Mouse (Mus musculus) heart, adult 11 months (tissue): ENCODE data around the gene Zfp987.
"Not testable (repeated sequence)": the region's sequence is repeated elsewhere in the genome, so short reads cannot be mapped to it uniquely, and the experiment has no call there.

Experiments used
- DNase-seq: peaks from one replicate; pipeline ENCODE4 v3.0.0; 2022

Zfp987 gene

GRCm38 (mm10) chr4:146096998-146097397 lies at the start of gene Zfp987:
Gene Zfp987, plus strand, starts transcription at chr4:146097298.
- DNase-seq = not testable (repeated sequence)

- peak; percentile 90 for DNase-seq
These were observed 44.6 kb upstream of the Zfp987 start for GRCm38 (mm10) chr4:146052536-146052935.

- peak; percentile 91 for DNase-seq
These were observed 43.7 kb upstream of the Zfp987 start for GRCm38 (mm10) chr4:146053445-146053844.

GRCm38 (mm10) chr4:146055335-146055734 lies 41.8 kb upstream of the Zfp987 start:
- peak; percentile 83 for DNase-seq

- DNase-seq = peak; percentile 92
These were observed 38.5 kb upstream of the Zfp987 start for GRCm38 (mm10) chr4:146058646-146059045.

- DNase-seq = peak; percentile 92
These were observed 38.0 kb upstream of the Zfp987 start for GRCm38 (mm10) chr4:146059078-146059477.

- peak; percentile 94 for DNase-seq
These were observed 37.0 kb upstream of the Zfp987 start for GRCm38 (mm10) chr4:146059974-146060693.

GRCm38 (mm10) chr4:146061082-146061481 lies 36.0 kb upstream of the Zfp987 start:
- DNase-seq = peak; percentile 89

GRCm38 (mm10) chr4:146062021-146062420 lies 35.1 kb upstream of the Zfp987 start:
- DNase-seq = peak; percentile 91

GRCm38 (mm10) chr4:146063001-146063400 lies 34.1 kb upstream of the Zfp987 start:
- DNase-seq = peak; percentile 93

- DNase-seq = peak; percentile 94
These were observed 33.5 kb upstream of the Zfp987 start for GRCm38 (mm10) chr4:146063621-146064020.

GRCm38 (mm10) chr4:146064807-146065206 lies 32.3 kb upstream of the Zfp987 start:
- DNase-seq = peak; percentile 89

- peak; percentile 95 for DNase-seq
These were observed 30.0 kb upstream of the Zfp987 start for GRCm38 (mm10) chr4:146066932-146067580.

- not testable (repeated sequence) for DNase-seq
These were observed 29.5 kb upstream of the Zfp987 start for GRCm38 (mm10) chr4:146067594-146067993.

- DNase-seq = peak; percentile 92
These were observed 23.8 kb upstream of the Zfp987 start for GRCm38 (mm10) chr4:146073264-146073663.

GRCm38 (mm10) chr4:146101448-146101847 lies 4.3 kb downstream of the Zfp987 start:
- DNase-seq = peak; percentile 81

- not testable (repeated sequence) for DNase-seq
These were observed 59.4 kb downstream of the Zfp987 start, which contains the start of gene Zfp600 for GRCm38 (mm10) chr4:146156524-146156923. Gene Zfp600, plus strand, starts transcription at chr4:146156824.

- DNase-seq = peak; percentile 94
These were observed 65.8 kb downstream of the Zfp987 start for GRCm38 (mm10) chr4:146162893-146163292.

- DNase-seq = peak; percentile 37
These were observed 70.2 kb downstream of the Zfp987 start for GRCm38 (mm10) chr4:146167202-146167832.

GRCm38 (mm10) chr4:146167879-146168532 lies 70.9 kb downstream of the Zfp987 start:
- DNase-seq = peak; percentile 96

- not testable (repeated sequence) for DNase-seq
These were observed 71.7 kb downstream of the Zfp987 start for GRCm38 (mm10) chr4:146168730-146169215.

GRCm38 (mm10) chr4:146173378-146174226 lies 76.5 kb downstream of the Zfp987 start:
- peak; percentile 96 for DNase-seq
